Mouse (Mus musculus): ENCODE results near the gene Smchd1.

- no peak for TF ChIP-seq CTCF (IDR thresholded peaks at IDR 0.05; ENCODE audit: extremely low read depth, insufficient read depth, low read length)
- no peak for TF ChIP-seq POLR2A (IDR thresholded peaks at IDR 0.05; ENCODE audit: extremely low read depth, insufficient read depth, low read length)
Measured at GRCm38 (mm10) chr17:71300338-71300737, 174.8 kb downstream of the Smchd1 start.
